Mouse (Mus musculus) CD4-positive, CD25-positive, alpha-beta regulatory T cell, adult 4 months (primary cell): ENCODE data around the gene Arfip1. TPM values are rescaled to one million over a fixed set of nuclear protein-coding genes. Genes with fewer than 3 reads are reported as not detected.

Source experiments
- ATAC-seq: one replicate; pipeline ENCODE4 v1.8.0; 2017
- polyA plus RNA-seq, 2 experiments: library from polyadenylated mRNA; unstranded; fragments of 100-300 nt; shearing (Covaris generic); gene quantifications; one replicate each; pipeline ENCODE4 v1.2.1; 2017

Arfip1 gene
- 10 to 100 TPM; 37.0 to 40.9 TPM for polyA plus RNA-seq

DNA sequence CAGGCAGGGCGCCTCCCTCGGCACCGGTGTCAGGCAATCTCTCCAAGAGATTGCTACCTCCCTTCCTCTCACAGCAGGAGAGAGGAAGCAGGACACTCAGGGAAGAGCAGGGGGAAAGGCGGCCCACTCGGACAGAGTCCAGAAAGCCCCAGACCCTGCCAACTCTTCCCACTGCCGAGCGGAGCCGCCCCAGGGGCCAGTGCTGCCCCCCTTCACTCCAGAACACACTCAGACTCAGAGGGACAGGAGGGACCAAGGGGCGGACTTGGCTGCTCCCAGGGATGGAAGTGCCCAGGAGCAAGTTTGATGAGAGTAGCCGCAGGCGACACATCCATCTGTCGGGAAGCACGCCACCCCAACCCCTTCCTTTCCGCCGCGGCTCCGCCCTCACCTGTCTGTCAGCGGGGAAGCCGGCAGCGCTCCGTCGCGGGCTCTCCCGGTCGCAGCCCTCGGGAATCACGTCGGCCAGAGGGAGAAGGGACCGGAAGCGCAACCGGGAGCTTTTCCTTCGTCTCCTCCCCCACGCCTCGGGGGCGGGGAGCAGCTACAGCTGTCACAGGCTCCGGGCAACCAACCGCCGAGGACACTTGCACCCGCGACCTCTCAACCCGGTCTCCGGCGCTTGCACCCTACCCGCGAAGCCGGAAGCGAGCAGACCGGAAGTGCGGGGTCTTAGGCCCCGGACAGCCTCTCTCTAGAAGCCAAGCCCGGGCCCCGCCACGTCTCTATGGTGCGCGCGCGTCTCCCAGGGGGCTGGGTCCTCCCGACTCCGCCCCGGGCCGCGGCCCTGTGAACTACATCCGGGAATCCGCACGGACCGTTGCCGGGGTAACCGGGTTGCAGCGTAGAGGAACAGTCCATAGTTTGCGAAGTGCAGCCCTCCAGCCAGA, at the start of gene Arfip1:
Gene Arfip1, minus strand, starts transcription at position 603 of the 890 bp plus-strand sequence.
- ATAC-seq = peak; percentile 89

DNA sequence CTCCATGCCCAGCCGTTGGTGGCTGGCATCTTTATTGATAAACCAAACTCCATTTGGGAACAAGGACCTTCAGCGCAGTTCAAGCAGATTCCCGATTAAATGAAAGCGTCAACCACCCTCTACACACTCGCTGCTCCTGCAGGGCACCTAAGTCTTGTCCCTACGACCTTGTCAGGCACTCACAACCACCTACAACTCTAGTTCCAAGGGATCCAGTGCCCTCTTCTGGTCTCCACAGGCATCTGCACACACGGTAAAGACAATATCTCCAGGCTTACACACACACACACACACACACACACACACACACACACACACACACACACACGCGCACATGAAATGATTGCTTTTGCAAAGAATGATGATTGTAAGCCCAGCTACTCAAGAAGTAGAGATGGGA, 49.2 kb upstream of the Arfip1 start:
- ATAC-seq = no peak

DNA sequence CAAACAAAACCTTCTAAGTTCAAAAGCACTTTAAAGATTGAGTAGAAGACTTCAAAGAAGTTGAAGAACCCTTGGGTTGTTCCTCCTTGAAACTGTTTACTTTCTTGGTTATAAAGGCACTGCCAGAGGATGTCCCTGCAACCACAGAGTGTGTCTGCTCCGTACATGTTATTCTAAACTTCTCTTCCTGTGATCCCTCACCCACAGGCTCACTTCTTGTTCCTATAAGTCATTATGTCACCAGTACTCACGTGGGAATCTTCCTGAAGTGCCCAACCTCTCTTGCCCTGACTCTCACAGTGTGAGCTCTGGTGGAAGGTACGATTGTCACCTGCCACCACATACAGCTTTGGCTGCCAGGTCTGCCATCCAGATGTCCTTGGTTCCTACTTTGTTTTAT, 39.6 kb upstream of the Arfip1 start:
- ATAC-seq = peak; percentile 62

DNA sequence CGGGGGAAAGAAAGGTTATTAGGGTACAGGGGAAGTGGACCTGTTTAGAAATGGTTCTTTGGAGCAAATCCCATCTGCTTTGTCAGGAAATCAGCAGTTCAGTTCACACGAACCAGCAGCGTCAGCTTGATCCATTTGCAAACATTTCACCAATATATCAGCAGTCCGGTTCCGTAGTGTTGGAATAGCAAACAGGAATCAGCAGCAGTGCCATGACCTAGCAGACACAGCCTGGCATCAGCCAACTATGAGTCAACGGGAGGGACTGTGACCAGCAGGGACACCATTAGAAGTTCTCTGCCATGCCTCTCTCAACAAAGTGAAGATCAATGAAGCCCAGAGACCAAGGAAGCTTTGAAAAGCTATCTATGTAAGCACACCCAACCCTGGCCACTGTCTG, 37.3 kb upstream of the Arfip1 start:
- no peak for ATAC-seq

DNA sequence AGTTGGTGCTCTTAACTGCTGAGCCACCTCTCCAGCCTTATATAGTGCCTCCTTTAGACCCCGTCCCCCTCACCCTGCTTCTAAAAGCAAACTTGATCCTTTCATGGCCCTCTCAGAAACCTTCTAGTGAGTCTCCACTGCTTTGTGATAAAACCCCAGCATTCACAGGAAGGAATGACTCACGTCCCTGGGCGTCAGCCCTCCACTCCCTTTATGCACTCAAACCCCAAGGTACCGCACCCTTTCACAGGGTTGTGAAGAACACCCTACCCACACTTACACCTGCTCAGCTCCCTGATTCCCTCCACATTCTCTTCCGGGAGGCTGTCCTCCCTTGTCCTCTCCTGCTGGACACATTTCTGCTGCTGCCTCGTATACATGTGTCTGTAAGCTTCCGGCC, 36.6 kb upstream of the Arfip1 start:
- ATAC-seq = no peak

DNA sequence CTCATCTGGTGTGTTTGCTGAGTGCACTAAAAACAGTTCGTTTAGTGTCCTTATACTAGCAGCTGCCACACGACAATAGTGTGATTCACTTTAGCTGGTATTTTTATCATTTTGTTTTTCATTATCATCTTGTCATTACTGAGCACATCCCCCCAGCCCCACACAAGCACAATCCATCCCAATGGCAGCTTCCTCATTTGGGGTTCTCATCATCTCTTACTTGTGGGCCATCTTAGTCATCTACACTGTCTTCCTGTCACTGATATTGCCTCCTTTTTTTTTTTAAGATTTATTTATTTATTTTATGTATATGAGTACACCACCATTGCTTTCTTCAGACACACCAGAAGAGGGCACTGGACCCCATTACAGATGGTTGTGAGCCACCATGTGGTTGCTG, 36.2 kb upstream of the Arfip1 start:
- ATAC-seq = no peak

DNA sequence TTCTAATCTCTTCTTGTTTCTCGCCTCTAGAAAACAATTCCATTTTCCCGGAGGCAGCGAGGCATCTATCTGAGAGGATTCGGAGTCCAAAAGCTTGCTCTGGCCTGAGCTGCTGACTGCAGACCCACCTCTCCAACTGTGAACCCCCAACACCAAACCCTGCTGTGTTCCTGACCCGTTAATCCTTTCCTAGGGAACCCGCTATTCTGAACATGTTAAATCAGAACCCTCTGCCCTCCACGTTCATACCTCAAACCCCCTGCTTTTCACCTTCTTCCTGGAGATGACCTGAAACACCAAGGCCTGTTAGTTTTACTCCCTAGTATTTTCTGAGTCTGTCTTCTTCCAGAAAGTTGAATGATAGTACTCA, 33.4 kb upstream of the Arfip1 start:
- ATAC-seq = no peak

DNA sequence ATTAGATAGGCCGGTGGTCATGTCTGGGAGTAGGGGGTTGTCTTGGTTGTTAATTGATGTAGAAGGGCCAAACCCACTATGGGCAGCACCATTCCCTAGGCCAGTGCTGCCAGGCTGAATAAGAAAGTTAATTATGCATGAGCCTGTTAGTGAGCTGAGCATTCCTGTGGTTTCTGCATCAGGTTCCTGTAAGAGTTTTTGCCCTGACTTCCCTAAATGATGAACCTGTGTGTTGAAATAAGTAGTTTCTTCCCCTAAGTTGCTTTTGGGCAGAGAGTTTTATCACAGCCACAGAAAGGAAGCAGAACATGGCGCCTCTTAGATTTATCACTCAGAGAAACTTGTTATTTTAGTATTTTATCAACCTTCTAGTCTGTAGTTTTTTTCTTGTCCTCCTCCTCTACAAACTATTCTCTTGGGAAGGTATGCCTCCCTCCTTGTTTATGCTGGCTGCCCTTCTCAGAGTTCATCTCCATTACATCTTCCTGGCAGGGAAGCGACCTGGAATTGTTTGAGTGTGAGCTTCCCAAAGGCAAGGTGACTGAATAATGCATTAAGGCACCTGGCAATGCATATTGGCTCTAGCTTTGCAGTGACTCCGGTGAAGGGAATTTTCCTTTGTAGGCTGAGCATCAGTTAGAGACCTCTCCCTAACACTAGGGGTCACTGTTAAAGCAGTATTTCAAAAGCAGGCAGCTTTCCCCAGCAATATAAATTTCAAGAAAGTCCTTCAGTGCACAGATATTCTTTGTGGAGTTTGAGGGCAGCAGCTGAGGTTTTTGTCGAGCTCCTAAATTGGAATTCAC, 32.8 kb upstream of the Arfip1 start:
- ATAC-seq = peak; percentile 77

DNA sequence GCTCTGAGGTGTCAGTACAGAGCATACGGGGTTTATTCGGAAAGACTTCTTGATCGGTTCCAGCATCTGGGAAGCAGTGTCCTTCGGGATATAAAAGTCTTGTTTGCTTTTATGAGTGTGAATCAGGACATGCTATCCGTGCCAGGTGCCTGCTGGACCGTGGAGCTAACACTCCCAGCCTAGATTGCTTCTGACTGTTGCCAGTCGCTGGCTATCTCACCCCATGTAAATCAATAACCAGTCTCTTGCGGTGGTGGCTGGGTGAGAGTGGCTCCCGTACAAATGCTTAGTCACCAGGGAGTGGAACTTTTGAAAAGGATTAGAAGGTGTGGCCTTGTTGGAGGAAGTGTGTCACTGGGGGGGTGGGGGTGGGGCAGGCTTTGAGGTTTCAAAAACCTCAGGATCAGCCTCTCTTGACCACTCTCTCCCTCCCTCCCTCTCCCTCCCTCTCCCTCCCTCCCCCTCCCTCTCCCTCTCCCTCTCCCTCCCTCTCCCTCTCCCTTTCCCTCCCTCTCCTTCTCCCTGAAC, 27.8 kb upstream of the Arfip1 start:
- ATAC-seq = no peak

DNA sequence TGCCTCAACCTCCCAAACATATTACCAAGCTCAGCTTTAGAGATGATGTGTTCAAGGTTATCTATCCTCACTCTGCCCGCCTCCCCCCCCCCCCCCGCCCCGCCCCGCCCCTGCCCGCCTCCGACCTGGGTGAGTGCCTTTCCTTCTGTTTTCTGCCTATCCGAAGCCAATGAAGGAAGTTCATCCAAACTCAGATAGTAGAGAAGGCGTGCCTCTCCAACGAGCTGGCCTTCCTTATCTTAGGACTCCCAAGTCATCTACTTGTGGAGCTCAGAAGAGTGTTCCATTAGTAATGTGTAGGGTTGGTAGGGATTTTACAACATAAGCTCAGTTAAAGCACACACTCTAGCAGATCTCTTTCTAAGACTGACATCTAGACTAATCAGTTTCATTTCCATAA, 20.8 kb upstream of the Arfip1 start:
- no peak for ATAC-seq

DNA sequence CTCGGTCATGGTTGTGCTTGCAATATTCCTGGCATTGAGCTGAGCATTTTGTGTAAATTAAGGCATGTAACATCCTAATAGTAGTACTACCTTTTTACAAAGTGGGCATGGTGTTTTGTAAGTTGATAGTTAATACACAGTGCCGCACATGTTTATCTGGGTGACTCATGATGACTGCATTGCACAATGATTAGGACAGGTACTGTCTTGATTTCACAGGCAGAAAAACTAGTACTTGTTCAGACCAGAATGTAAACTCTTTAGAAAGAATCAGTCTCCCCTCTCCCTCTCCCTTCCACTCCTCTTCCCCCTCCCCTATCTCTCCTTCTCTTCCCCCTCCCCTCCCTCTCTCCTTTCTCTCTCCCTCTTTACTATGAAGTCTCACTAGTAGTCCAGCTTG, 20.3 kb upstream of the Arfip1 start:
- ATAC-seq = no peak

DNA sequence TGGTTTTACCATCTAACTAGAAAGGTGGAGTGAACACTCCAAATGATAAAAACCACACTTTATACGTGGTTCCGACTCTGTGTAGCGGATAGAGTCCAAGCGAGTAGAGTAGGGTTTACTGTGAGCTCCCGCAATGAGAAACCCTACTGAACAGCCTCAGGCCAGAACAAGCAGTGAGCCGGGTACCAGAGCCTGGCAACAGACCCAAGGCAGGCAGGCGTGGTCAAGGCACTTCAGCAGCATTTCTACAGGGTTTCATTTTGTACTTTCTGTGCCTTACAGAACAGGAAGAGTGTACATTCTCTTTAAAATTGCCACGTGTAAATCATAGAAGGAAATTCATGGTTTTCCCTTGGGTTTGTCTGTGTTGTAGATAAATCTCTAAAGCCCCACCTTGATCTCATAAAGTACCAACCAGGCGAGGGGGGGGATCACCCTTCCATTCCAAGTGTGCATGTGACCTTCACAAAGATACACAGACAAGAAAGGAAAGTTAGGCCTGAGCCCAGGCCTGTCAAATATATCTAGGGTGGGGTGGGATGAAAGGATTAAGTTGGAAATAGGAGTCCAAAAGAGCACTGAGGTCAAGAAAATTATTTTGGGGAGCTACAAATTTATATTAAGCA, 19.6 kb upstream of the Arfip1 start:
- ATAC-seq = no peak

DNA sequence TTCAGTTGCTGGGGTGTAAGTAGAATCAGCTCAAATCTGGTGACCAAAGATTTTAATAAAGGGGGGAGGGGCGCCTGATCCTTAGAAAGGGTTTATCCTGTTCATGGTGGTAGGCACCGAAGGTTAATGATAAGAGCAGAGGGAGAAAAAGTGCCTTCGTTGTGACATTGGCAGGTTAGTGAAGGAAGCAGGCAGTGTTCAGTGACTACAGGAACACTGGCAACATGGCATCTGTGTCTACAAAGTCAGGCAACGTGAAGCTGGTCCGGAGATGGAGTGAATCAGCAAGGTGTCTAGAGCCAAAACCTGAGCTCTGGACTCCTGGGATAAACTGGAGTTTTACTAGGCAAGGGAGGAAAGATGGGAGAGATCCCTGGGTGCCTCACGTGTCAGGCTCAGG, 16.3 kb upstream of the Arfip1 start:
- ATAC-seq = no peak

DNA sequence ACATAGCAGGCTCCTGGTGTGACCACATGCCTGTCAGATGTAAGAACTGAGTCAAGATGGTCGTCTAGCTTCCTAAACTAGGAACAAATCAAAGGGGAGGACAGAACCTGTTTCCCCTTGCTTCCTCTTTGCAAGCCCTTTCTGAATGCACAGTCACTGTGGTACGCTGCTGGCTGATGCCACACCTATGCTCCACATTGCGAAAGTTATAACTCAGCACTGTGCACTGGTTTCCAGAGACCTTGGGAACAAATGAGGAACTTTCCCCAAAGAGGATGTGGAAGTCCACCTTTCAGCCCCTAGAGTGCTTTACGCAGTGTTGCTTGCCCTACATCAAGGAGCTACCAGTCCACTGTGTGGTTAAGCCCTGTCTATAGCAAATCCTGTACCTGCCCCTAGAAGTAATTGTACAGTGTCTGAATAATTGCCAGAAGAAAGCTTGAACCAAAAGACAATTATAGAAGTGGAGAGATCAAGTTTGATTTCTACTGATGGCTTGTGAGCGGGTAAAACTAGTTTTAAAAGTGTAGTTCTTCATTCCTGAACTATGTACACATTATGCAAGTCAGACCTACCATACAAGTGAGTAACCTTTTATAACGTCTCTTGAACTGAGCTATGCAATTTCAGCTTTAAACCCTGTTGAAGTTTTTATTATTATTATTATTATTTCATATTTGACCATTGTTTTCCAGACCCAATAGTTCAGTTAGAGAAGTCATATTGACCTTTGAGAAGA, 15.7 kb upstream of the Arfip1 start:
- ATAC-seq = no peak

DNA sequence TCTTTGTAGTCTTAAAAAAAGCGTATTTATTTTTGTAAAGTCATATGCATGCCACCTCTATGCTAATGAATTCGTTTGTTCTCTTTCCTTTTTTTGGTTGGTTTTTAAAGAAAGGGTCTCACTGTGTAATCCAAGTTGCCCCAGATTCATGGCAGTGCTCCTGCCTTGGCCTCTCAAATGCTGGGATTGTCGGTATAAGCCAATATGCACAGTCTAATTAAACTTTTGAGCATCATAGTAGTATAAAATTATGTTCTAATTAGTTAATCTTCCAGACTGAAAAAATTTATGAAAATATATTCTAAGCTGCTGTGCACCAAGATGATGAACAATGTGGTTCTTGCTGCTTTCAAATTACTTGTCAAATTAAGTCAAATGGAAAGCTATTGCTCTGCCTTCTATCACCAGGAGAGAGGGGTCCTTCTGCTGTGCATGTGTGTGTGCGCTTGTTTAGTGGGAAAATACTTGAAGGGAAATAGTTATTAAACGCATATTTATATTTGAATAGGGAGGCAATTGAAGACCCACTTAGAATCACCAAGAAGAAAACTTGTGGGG, 13.3 kb upstream of the Arfip1 start:
- no peak for ATAC-seq

DNA sequence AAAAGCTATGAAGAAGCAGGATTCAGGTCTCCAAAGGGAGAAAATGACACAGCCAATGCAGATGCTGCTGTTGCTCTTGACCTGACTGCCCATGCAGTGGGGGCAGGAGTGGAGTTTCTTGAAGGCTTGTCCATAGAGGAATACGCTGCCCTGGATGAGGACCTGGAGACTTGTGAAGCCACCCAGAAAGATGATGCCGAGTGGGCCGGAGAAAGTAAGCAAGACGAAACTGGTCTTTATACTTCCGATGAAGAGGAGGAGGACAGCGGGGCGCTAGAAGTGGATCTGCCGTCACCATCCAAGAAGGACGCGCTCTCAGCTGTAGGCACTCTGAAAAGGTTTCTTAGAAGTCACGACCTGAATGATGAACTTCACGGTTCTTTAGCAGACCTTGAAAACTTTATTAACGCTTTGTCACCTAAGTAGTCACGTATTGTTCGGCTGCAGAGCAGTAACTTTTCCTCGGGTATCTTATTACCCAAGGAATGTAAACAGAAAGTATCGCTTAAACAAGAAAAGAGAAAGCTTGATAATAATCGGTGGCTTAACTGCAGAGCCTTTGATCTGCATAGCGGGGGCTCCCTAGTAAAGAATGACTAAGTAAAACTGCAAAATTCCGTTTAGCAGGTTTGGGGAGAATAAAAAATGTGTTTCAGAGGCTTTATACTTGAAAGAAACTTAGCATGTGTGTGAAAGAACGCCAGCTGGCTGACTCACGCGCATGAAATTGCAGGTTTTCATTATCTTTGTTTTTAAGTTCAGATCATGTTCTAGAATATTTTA, 12.7 kb upstream of the Arfip1 start:
- ATAC-seq = peak; percentile 54

DNA sequence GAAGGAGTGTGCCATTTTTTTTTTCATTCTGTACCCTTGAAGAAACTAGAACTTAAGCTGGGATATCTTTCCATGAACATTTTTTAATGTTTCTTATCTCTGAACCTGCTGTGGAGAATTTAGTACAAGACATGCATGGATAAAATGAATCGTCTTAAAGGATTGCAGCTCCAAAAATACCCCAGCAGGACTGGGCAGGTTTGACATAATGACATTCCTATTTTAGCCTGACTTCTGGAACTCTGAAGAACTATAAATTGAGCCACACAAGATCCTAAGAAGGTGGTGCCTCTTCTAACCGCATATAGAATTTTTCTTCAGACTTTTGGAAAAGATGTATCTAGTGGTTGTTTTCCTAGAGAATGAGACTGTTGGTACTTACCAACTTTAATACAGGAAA, 10.8 kb upstream of the Arfip1 start, which contains the start of gene Tigd4:
Gene Tigd4, plus strand, starts transcription at position 301 of the 400 bp plus-strand sequence.
- no peak for ATAC-seq

DNA sequence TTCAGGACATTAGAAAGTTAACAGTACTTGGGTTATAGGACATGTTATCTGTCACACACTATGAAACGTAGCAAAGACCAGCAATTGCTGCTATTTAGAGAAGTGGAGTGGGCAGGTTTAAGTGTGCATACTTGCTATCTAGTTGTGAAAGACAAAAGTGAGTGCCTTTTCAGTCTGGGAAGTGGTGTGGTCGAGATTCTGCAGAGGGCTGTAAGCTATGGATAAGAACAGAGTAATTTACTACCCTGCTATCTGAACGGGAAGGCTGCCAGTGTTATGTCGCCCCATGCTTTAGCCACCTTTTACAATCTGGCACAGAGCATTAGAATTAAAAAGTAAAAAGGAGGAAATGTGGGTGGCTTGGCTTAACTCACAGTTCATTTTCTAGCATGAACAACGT, 4.3 kb upstream of the Arfip1 start:
- ATAC-seq = no peak

DNA sequence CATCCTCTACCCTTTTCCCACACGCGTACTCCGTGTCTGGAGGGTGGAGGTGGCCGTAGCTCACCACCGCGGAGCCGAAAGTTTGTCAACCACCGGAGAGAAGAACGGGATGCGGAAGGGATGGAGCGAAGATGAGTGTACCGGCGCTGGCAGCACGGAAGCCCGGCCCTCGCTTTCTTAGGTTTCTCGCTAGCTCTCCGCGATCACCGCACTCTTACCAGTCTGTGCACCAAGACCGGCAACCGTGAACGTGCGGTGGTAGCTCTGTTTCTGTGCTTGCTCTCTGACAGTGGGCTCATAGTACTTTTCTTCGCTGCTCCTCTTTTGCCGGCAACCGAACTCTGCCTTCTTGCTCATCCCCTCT, 470 bp upstream of the Arfip1 start:
- peak; percentile 37 for ATAC-seq

DNA sequence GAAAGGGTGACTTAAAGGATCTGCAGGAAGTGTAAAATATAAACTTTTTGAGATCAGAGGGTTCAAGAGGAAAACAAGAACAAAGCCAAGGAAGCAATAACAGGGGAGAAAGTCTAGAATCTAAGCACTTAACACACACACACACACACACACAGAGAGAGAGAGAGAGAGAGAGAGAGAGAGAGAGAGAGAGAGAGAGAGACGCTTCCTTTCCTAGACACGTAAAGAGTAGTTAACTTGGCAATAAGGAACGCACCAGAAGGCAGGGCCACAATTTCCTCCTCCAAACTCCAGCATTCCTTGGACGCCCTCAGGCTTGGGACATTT, 766 bp downstream of the Arfip1 start:
- ATAC-seq = peak; percentile 13

DNA sequence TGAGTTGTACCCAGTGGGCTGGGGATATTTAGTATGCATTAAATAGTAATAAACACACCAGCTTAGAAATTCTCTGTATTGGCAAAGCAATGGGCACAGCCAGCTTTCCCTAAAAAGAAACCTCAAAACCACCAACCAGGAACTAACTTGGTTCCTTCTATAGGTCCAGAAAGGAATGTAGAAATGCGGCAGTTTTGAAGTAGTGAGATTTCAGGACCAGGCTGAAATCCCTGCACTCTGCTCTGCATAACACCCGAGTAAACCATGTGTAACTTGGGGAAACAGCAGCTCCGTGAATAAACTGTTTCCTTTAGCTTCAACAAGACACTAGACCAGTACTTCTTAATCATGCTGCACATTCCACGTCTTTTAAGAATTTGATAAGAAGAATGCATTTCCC, 1.7 kb downstream of the Arfip1 start:
- ATAC-seq = no peak
